Mouse (Mus musculus): Measurements from ENCODE around the gene Ube2cbp.

Ube2cbp gene

GRCm38 (mm10) chr9:86328270-86328669, 136.5 kb downstream of the Ube2cbp start:
- Histone ChIP-seq H3K36me3 (ENCODE audit: insufficient read depth, low read length) (no peaks in the 10 kb centered on the region), H3K27me3 (ENCODE audit: insufficient read depth, low read length) (no peaks in the 10 kb centered on the region), H3K4me3 (replicated peaks; ENCODE audit: low read length) (no peak overlapping the region), H3K4me1 (replicated peaks; ENCODE audit: low read depth, low read length) (no peaks in the 10 kb centered on the region), H3K9me3 (ENCODE audit: low read length) (no peaks in the 10 kb centered on the region)
- TF ChIP-seq NANOG (IDR thresholded peaks at IDR 0.05; ENCODE audit: borderline replicate concordance, low read length), result no peak
- TF ChIP-seq POU5F1 (IDR thresholded peaks at IDR 0.05; ENCODE audit: borderline replicate concordance, low read length), result no peak
- no peak for TF ChIP-seq CTCF (conservative IDR thresholded peaks at IDR 0.05; ENCODE audit: low read length)

- TF ChIP-seq CTCF (conservative IDR thresholded peaks at IDR 0.05; ENCODE audit: low read length) (no peak), NANOG (IDR thresholded peaks at IDR 0.05; ENCODE audit: borderline replicate concordance, low read length) (no peak), POU5F1 (IDR thresholded peaks at IDR 0.05; ENCODE audit: borderline replicate concordance, low read length) (no peak)
- Histone ChIP-seq H3K36me3 (ENCODE audit: insufficient read depth, low read length) (no peaks in the 10 kb centered on the region), H3K27me3 (ENCODE audit: insufficient read depth, low read length) (no peaks in the 10 kb centered on the region), H3K4me1 (replicated peaks; ENCODE audit: low read depth, low read length) (no peaks in the 10 kb centered on the region), H3K9me3 (ENCODE audit: low read length) (no peaks in the 10 kb centered on the region), H3K4me3 (replicated peaks; ENCODE audit: low read length) (no peak overlapping the region)
These were observed 137.4 kb downstream of the Ube2cbp start for GRCm38 (mm10) chr9:86327341-86327740.

- H3K9me3 ChIP-seq (ENCODE audit: low read length), result no peaks in the 10 kb centered on the region
- no peaks in the 10 kb centered on the region for H3K36me3 ChIP-seq (ENCODE audit: insufficient read depth, low read length)
- no peaks in the 10 kb centered on the region for H3K4me1 ChIP-seq (replicated peaks; ENCODE audit: low read depth, low read length)
- no peaks in the 10 kb centered on the region for H3K27me3 ChIP-seq (ENCODE audit: insufficient read depth, low read length)
- TF ChIP-seq POU5F1 (IDR thresholded peaks at IDR 0.05; ENCODE audit: borderline replicate concordance, low read length) (no peak), CTCF (conservative IDR thresholded peaks at IDR 0.05; ENCODE audit: low read length) (no peak), NANOG (IDR thresholded peaks at IDR 0.05; ENCODE audit: borderline replicate concordance, low read length) (no peak)
- no peak overlapping the region for H3K4me3 ChIP-seq (replicated peaks; ENCODE audit: low read length)
These were observed 140.0 kb downstream of the Ube2cbp start for GRCm38 (mm10) chr9:86324772-86325171.

GRCm38 (mm10) chr9:86319516-86320140, 145.1 kb downstream of the Ube2cbp start:
- H3K9me3 ChIP-seq (ENCODE audit: low read length), result no peaks in the 10 kb centered on the region
- TF ChIP-seq CTCF (conservative IDR thresholded peaks at IDR 0.05; ENCODE audit: low read length) (no peak), POU5F1 (IDR thresholded peaks at IDR 0.05; ENCODE audit: borderline replicate concordance, low read length) (no peak), NANOG (IDR thresholded peaks at IDR 0.05; ENCODE audit: borderline replicate concordance, low read length) (no peak)

GRCm38 (mm10) chr9:86315700-86316099, 149.1 kb downstream of the Ube2cbp start:
- no peak overlapping the region for H3K4me3 ChIP-seq (replicated peaks; ENCODE audit: low read length)
- H3K4me1 ChIP-seq (replicated peaks; ENCODE audit: low read depth, low read length), result no peaks in the 10 kb centered on the region
- H3K9me3 ChIP-seq (ENCODE audit: low read length), result no peaks in the 10 kb centered on the region
- no peak for TF ChIP-seq POU5F1 (IDR thresholded peaks at IDR 0.05; ENCODE audit: borderline replicate concordance, low read length)
- TF ChIP-seq CTCF (conservative IDR thresholded peaks at IDR 0.05; ENCODE audit: low read length), result no peak
- no peak for TF ChIP-seq NANOG (IDR thresholded peaks at IDR 0.05; ENCODE audit: borderline replicate concordance, low read length)
- no peaks in the 10 kb centered on the region for H3K27me3 ChIP-seq (ENCODE audit: insufficient read depth, low read length)
- H3K36me3 ChIP-seq (ENCODE audit: insufficient read depth, low read length), result no peaks in the 10 kb centered on the region

More at GRCm38 (mm10) chr9:86319516-86320140, 145.1 kb downstream of the Ube2cbp start:
- Histone ChIP-seq H3K4me1 (replicated peaks; ENCODE audit: low read depth, low read length) (no peaks in the 10 kb centered on the region), H3K36me3 (ENCODE audit: insufficient read depth, low read length) (no peaks in the 10 kb centered on the region), H3K4me3 (replicated peaks; ENCODE audit: low read length) (no peak overlapping the region), H3K27me3 (ENCODE audit: insufficient read depth, low read length) (no peaks in the 10 kb centered on the region)

- no peak for TF ChIP-seq POU5F1 (IDR thresholded peaks at IDR 0.05; ENCODE audit: borderline replicate concordance, low read length)
- no peaks in the 10 kb centered on the region for H3K4me1 ChIP-seq (replicated peaks; ENCODE audit: low read depth, low read length)
These were observed 156.1 kb downstream of the Ube2cbp start for GRCm38 (mm10) chr9:86308616-86309015.

GRCm38 (mm10) chr9:86306556-86306955, 158.2 kb downstream of the Ube2cbp start:
- TF ChIP-seq NANOG (IDR thresholded peaks at IDR 0.05; ENCODE audit: borderline replicate concordance, low read length) (no peak), POU5F1 (IDR thresholded peaks at IDR 0.05; ENCODE audit: borderline replicate concordance, low read length) (no peak), CTCF (conservative IDR thresholded peaks at IDR 0.05; ENCODE audit: low read length) (no peak)
- no peaks in the 10 kb centered on the region for H3K27me3 ChIP-seq (ENCODE audit: insufficient read depth, low read length)
- no peaks in the 10 kb centered on the region for H3K36me3 ChIP-seq (ENCODE audit: insufficient read depth, low read length)
- no peaks in the 10 kb centered on the region for H3K9me3 ChIP-seq (ENCODE audit: low read length)
- H3K4me3 ChIP-seq (replicated peaks; ENCODE audit: low read length), result no peak overlapping the region
- no peaks in the 10 kb centered on the region for H3K4me1 ChIP-seq (replicated peaks; ENCODE audit: low read depth, low read length)

More at GRCm38 (mm10) chr9:86308616-86309015, 156.1 kb downstream of the Ube2cbp start:
- no peak overlapping the region for H3K4me3 ChIP-seq (replicated peaks; ENCODE audit: low read length)
- H3K9me3 ChIP-seq (ENCODE audit: low read length), result no peaks in the 10 kb centered on the region
- no peaks in the 10 kb centered on the region for H3K36me3 ChIP-seq (ENCODE audit: insufficient read depth, low read length)
- no peaks in the 10 kb centered on the region for H3K27me3 ChIP-seq (ENCODE audit: insufficient read depth, low read length)

GRCm38 (mm10) chr9:86301407-86301806, 163.3 kb downstream of the Ube2cbp start:
- no peaks in the 10 kb centered on the region for H3K9me3 ChIP-seq (ENCODE audit: low read length)
- TF ChIP-seq POU5F1 (IDR thresholded peaks at IDR 0.05; ENCODE audit: borderline replicate concordance, low read length) (no peak), CTCF (conservative IDR thresholded peaks at IDR 0.05; ENCODE audit: low read length) (no peak), NANOG (IDR thresholded peaks at IDR 0.05; ENCODE audit: borderline replicate concordance, low read length) (no peak)
- no peaks in the 10 kb centered on the region for H3K36me3 ChIP-seq (ENCODE audit: insufficient read depth, low read length)
- H3K4me1 ChIP-seq (replicated peaks; ENCODE audit: low read depth, low read length), result no peaks in the 10 kb centered on the region
- H3K27me3 ChIP-seq (ENCODE audit: insufficient read depth, low read length), result no peaks in the 10 kb centered on the region
- H3K4me3 ChIP-seq (replicated peaks; ENCODE audit: low read length), result no peak overlapping the region

GRCm38 (mm10) chr9:86298596-86298995, 166.2 kb downstream of the Ube2cbp start:
- Histone ChIP-seq H3K27me3 (ENCODE audit: insufficient read depth, low read length) (no peaks in the 10 kb centered on the region), H3K9me3 (ENCODE audit: low read length) (no peaks in the 10 kb centered on the region), H3K4me1 (replicated peaks; ENCODE audit: low read depth, low read length) (no peaks in the 10 kb centered on the region), H3K4me3 (replicated peaks; ENCODE audit: low read length) (no peak overlapping the region), H3K36me3 (ENCODE audit: insufficient read depth, low read length) (no peaks in the 10 kb centered on the region)
- TF ChIP-seq NANOG (IDR thresholded peaks at IDR 0.05; ENCODE audit: borderline replicate concordance, low read length), result no peak
- no peak for TF ChIP-seq CTCF (conservative IDR thresholded peaks at IDR 0.05; ENCODE audit: low read length)
- TF ChIP-seq POU5F1 (IDR thresholded peaks at IDR 0.05; ENCODE audit: borderline replicate concordance, low read length), result no peak

Data from E14TG2a.4 (cell line).